Mouse (Mus musculus): ENCODE measurements around the gene 1600014C23Rik. TPM values are rescaled to one million over a fixed set of nuclear protein-coding genes. Genes with fewer than 3 reads are reported as not detected.

1600014C23Rik gene
- polyA plus RNA-seq (2012): 0.53 and 1.1 TPM in 2 replicates

DNA sequence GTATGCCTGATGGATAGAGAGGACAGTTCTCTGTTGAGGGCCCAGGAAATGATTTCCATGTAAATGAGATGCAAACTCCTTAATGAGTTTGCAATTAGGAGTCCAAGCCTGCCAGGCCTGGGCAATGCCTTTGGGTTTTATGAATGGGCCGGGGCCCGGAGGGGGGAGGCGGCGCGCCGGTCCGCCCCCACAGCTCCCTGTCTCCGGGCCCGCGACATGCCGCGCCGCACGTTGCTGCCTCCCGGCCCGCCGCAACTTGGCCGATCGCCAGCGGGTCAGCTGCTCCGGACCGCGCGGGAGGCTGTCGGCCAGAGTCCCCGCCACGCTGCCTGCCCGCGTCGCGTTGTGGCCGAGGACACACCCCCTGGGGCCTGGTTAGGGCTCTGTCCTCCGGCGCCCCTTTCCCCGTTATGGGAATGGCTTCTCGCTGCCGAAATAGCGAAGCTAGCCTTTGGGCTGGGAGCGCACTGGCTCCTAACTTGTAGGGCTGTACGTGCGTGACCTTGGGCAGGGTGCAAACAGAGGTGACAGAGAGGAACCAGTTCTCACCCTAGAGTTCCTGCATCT is at the start of gene 1600014C23Rik:
1600014C23Rik (minus strand) TSS at position 110 of the 567 bp plus-strand sequence.
- TF ChIP-seq GATA1 (IDR thresholded peaks at IDR 0.05; ENCODE audit: low read length): no peak

DNA sequence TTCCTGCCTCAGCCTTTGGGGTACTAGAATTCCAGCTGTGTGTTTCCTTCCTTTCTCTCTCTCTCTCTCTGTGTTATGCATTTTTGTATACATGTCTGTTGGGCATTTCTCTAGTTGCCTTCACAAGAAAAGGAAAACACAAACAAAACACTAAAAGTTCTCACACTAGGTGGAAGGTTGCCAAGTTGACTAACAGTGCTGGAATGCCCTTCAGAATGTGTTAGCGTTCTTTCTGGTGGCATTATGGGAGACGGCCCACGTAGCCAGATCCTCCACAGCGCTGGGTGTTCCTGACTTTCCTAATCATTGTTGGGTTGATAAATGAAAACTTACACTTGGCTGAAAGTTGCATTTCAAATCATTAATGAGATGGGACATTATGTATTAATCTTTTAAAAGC is 44.8 kb upstream of the 1600014C23Rik start:
- TF ChIP-seq GATA1 (IDR thresholded peaks at IDR 0.05; ENCODE audit: low read length): no peak

DNA sequence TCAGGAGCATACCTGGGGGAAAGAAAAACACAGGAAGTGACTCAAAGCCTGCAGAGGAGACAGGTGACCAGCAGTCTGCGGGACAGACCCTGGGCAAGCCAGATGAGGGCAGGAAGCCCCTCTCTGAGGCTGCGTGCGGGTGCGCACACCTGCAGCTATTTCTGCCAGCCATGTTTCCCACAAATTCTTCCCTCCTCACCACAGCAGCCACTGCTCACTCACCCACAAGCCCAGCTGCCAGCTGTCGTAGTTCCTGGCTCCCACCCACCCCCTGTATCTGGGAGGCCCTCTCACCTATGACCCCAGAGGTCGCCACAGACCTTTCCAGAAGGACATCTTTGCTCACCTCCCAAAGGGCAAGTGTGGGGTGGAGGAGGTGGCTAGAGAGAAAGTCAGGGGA is 43.8 kb upstream of the 1600014C23Rik start:
- TF ChIP-seq GATA1 (IDR thresholded peaks at IDR 0.05; ENCODE audit: low read length): no peak

DNA sequence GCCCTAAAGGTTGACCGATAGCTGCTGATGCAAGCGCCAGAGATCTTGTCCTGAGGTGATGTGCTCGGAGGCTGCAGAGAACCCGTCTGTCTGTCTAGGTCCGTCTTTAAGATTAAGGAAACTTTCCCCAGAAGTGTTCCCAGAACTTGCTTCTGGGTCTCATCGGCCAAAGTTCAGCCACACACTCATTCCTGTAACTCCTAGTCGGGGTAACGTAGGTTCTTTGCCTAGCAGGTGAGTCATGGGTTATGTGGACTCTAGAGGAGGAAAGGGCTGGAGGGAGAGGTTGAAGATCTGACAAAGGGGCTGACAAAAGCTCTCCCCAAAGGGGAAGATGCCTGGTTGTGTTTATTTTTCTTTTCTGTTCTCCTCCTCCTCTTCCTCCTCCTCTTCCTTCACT is 42.5 kb upstream of the 1600014C23Rik start:
- TF ChIP-seq GATA1 (IDR thresholded peaks at IDR 0.05; ENCODE audit: low read length): no peak

GRCm38 (mm10) chr17:45775468-45775867 is 41.8 kb upstream of the 1600014C23Rik start:
- no peak for TF ChIP-seq GATA1 (IDR thresholded peaks at IDR 0.05; ENCODE audit: low read length)

GRCm38 (mm10) chr17:45772566-45772965 is 38.9 kb upstream of the 1600014C23Rik start:
- no peak for TF ChIP-seq GATA1 (IDR thresholded peaks at IDR 0.05; ENCODE audit: low read length)

DNA sequence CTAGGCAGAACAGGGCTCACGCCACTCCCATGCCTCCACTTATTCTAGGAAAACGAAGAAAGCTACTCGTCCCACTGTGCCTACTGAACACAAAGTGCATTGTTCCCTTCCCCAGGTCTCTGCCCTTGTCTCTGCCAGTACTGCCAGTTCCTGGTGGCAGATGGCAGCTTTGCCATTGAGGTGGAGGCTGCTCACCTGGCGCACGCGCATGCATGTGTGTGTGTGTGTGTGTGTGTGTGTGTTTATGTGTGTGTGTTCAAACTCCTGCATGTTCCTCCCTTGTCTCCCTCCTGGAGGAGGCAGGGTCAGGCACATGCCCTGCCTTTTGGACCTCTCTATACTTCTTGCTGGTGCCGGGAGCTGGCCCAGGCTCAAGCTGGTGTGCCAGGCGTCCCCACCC is 38.5 kb upstream of the 1600014C23Rik start:
- no peak for TF ChIP-seq GATA1 (IDR thresholded peaks at IDR 0.05; ENCODE audit: low read length)

DNA sequence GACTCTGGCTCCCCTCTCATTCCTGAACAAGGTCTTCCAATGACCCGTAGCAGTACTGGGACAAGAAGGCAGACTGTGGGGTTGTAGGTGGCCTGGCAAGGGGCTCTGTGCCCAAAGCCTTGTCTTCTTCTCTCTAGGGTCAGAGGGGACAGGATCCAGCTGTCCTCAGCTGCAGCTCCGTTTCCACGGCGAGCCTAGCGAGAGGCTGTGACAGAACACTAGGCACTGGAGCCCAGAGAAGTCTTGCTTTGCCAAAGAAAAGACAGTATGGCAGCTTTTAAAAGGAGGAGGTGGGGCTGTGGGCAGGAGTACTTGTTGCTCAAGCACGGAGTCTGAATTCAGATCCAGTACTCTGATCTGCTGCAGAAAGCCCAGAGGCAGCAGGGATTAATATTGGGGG is 36.8 kb upstream of the 1600014C23Rik start:
- no peak for TF ChIP-seq GATA1 (IDR thresholded peaks at IDR 0.05; ENCODE audit: low read length)

GRCm38 (mm10) chr17:45769821-45770220 is 36.2 kb upstream of the 1600014C23Rik start:
- TF ChIP-seq GATA1 (IDR thresholded peaks at IDR 0.05; ENCODE audit: low read length): no peak

GRCm38 (mm10) chr17:45767536-45768146 is 34.0 kb upstream of the 1600014C23Rik start:
- TF ChIP-seq GATA1 (IDR thresholded peaks at IDR 0.05; ENCODE audit: low read length): no peak

- no peak for TF ChIP-seq GATA1 (IDR thresholded peaks at IDR 0.05; ENCODE audit: low read length)
These were observed 33.3 kb upstream of the 1600014C23Rik start for GRCm38 (mm10) chr17:45766735-45767535.

DNA sequence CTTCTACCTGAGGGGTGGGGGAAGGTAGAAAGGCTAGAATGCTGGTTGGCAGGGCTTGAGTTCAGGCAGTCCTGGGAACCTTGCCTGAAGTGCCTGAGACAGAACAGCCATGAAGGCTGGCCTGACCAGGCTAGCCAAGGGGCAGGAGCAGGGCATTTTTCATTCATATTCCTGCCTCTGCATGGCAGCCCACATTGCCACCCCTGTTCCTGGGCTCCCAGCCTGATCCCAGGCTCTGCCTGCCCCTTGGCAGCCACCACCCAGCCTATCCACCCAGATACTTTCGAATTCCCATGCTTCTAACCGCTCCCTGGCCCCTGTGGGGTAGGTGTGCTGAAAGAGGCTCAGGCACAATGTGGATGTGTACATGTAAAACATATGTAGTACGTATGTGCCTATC is 32.3 kb upstream of the 1600014C23Rik start:
- TF ChIP-seq GATA1 (IDR thresholded peaks at IDR 0.05; ENCODE audit: low read length): no peak

GRCm38 (mm10) chr17:45763188-45763587 is 29.5 kb upstream of the 1600014C23Rik start:
- no peak for TF ChIP-seq GATA1 (IDR thresholded peaks at IDR 0.05; ENCODE audit: low read length)

DNA sequence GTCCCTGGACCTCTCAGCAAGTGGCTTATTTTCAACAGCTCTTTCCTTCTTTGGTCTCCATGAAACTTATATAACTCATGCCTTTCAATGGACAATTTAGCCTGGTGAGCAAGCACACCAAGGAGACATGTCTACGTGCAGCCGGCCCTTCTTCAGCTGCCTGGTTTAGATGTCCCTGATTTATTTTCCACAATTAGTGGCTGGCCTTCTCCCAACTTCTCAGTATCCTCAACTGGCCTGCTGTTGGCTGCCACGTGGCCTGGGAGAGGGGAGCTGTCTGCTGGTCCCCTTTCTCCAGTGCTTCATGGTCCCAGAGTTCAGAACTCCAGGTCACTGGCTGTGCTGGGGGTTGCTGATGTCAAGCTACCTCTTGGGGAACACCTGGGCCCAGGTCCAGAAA is 28.3 kb upstream of the 1600014C23Rik start:
- TF ChIP-seq GATA1 (IDR thresholded peaks at IDR 0.05; ENCODE audit: low read length): no peak

DNA sequence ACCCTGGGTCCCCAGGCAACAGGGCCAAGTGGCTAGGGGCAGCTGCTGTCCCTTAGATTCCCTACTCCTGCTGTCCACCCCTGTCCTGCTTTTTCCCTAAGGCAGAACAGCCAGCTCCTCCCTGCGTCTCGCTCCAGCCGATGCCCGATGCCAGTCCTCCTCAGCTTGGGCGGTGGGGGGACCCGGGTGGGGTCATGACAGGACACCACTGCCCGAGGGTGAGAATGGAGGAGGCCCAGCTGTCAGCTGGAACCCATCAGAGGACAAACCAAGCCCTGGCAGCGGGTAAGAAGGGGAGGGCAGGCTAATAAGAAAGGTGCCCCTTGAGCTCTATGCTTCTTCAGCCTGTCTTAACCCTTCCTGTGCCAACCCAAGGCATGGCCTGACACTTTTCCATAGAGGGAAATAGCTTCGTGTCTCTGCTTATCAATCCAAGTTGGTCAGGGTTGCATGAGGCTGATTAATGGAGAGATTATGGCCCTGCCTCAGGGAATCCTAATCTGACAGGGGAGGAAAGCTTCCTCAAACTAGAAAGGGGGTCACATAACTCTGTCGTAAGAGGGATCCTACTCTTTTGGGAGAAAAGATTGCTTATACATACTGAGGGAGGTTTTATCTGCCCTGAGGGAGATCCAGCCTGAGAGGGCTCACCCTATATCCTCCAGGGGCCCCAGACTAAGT is 27.5 kb upstream of the 1600014C23Rik start:
- no peak for TF ChIP-seq GATA1 (IDR thresholded peaks at IDR 0.05; ENCODE audit: low read length)

GRCm38 (mm10) chr17:45759751-45760150 is 26.1 kb upstream of the 1600014C23Rik start:
- TF ChIP-seq GATA1 (IDR thresholded peaks at IDR 0.05; ENCODE audit: low read length): no peak

Measured in G1E-ER4 (cell line).